Mouse (Mus musculus): ENCODE results near the gene Nr6a1. TPM values are rescaled to one million over a fixed set of nuclear protein-coding genes. Genes with fewer than 3 reads are reported as not detected.
A peak's percentile ranks its signal among the peaks of the same experiment; 100 is the strongest.

Nr6a1 gene
- total RNA-seq (2021): 1 to 10 TPM; 7.6 to 9.6 TPM

- intact Hi-C loops (cut with DNase I): loop anchor here (1.0 kb wide), 1 partner anchor 71 kb away; no protein-coding TSS in a partner anchor
- DNase-seq (ENCODE audit: low spot score in 2 of 2): peak; percentile 35 to 43
Observed at GRCm38 (mm10) chr2:38927115-38927979, at the start of gene Nr6a1. Nr6a1 (minus strand) TSS chr2:38927688.

GRCm38 (mm10) chr2:38975941-38976805, 48.7 kb upstream of the Nr6a1 start:
- no peak for DNase-seq (ENCODE audit: low spot score in 2 of 2)

GRCm38 (mm10) chr2:38975181-38975580, 47.7 kb upstream of the Nr6a1 start:
- no peak for DNase-seq (ENCODE audit: low spot score in 2 of 2)
- intact Hi-C loops (cut with DNase I): no loop called here

More at GRCm38 (mm10) chr2:38975941-38976805, 48.7 kb upstream of the Nr6a1 start:
- intact Hi-C loops (cut with DNase I): no loop called here

GRCm38 (mm10) chr2:38974171-38974570, 46.7 kb upstream of the Nr6a1 start:
- intact Hi-C loops (cut with DNase I): no loop called here
- DNase-seq (ENCODE audit: low spot score in 2 of 2): no peak

- intact Hi-C loops (cut with DNase I): no loop called here
- DNase-seq (ENCODE audit: low spot score in 2 of 2): no peak
Observed at GRCm38 (mm10) chr2:38973701-38974100, 46.2 kb upstream of the Nr6a1 start.

GRCm38 (mm10) chr2:38973223-38973622, 45.7 kb upstream of the Nr6a1 start:
- no peak for DNase-seq (ENCODE audit: low spot score in 2 of 2)
- intact Hi-C loops (cut with DNase I): no loop called here

GRCm38 (mm10) chr2:38970057-38970456, 42.6 kb upstream of the Nr6a1 start:
- DNase-seq (ENCODE audit: low spot score in 2 of 2): no peak
- intact Hi-C loops (cut with DNase I): no loop called here

GRCm38 (mm10) chr2:38969650-38970049, 42.2 kb upstream of the Nr6a1 start:
- intact Hi-C loops (cut with DNase I): no loop called here
- DNase-seq (ENCODE audit: low spot score in 2 of 2): no peak

- intact Hi-C loops (cut with DNase I): no loop called here
Observed at GRCm38 (mm10) chr2:38964198-38964597, 36.7 kb upstream of the Nr6a1 start.

GRCm38 (mm10) chr2:38957671-38958223, 30.3 kb upstream of the Nr6a1 start:
- intact Hi-C loops (cut with DNase I): no loop called here

More at GRCm38 (mm10) chr2:38964198-38964597, 36.7 kb upstream of the Nr6a1 start:
- DNase-seq (ENCODE audit: low spot score in 2 of 2): no peak

GRCm38 (mm10) chr2:38956062-38956461, 28.6 kb upstream of the Nr6a1 start:
- no peak for DNase-seq (ENCODE audit: low spot score in 2 of 2)
- intact Hi-C loops (cut with DNase I): no loop called here

More at GRCm38 (mm10) chr2:38957671-38958223, 30.3 kb upstream of the Nr6a1 start:
- no peak for DNase-seq (ENCODE audit: low spot score in 2 of 2)

- intact Hi-C loops (cut with DNase I): no loop called here
- peak; percentile 48 to 73 for DNase-seq (ENCODE audit: low spot score in 2 of 2)
Observed at GRCm38 (mm10) chr2:38953152-38953883, 25.8 kb upstream of the Nr6a1 start.

- intact Hi-C loops (cut with DNase I): no loop called here
Observed at GRCm38 (mm10) chr2:38950281-38950719, 22.8 kb upstream of the Nr6a1 start.

GRCm38 (mm10) chr2:38947566-38947965, 20.1 kb upstream of the Nr6a1 start:
- intact Hi-C loops (cut with DNase I): no loop called here
- DNase-seq (ENCODE audit: low spot score in 2 of 2): no peak

More at GRCm38 (mm10) chr2:38950281-38950719, 22.8 kb upstream of the Nr6a1 start:
- DNase-seq (ENCODE audit: low spot score in 2 of 2): peak; percentile 73 to 89

GRCm38 (mm10) chr2:38944460-38945161, 17.1 kb upstream of the Nr6a1 start:
- intact Hi-C loops (cut with DNase I): no loop called here
- DNase-seq (ENCODE audit: low spot score in 2 of 2): no peak

GRCm38 (mm10) chr2:38943977-38944376, 16.5 kb upstream of the Nr6a1 start:
- no peak for DNase-seq (ENCODE audit: low spot score in 2 of 2)
- intact Hi-C loops (cut with DNase I): no loop called here

GRCm38 (mm10) chr2:38943161-38943560, 15.7 kb upstream of the Nr6a1 start:
- no peak for DNase-seq (ENCODE audit: low spot score in 2 of 2)
- intact Hi-C loops (cut with DNase I): no loop called here

GRCm38 (mm10) chr2:38941898-38942297, 14.4 kb upstream of the Nr6a1 start:
- intact Hi-C loops (cut with DNase I): no loop called here
- no peak for DNase-seq (ENCODE audit: low spot score in 2 of 2)

GRCm38 (mm10) chr2:38941426-38941825, 13.9 kb upstream of the Nr6a1 start:
- intact Hi-C loops (cut with DNase I): no loop called here
- DNase-seq (ENCODE audit: low spot score in 2 of 2): no peak

Data from left cerebral cortex, postnatal 25 days (tissue).